Mouse (Mus musculus) stomach, embryonic 14.5 days (tissue): ENCODE data around the gene Col8a2. TPM values are rescaled to one million over a fixed set of nuclear protein-coding genes. Genes with fewer than 3 reads are reported as not detected.

Experiments
- ATAC-seq: fragments of 200-750 bp; cut with Nextera tagmentation; 2 replicates; pipeline ENCODE4 v1.8.0; 2017; ENCODE audit warnings: low read depth, moderate TSS enrichment; ENCODE audit not compliant: insufficient number of reproducible peaks, insufficient read depth, low FRiP score
- H3K27ac ChIP-seq: fragments of 300-500 bp; sonication (generic); 2 replicates; pipeline ENCODE4 v1.5.1; 2014; ENCODE audit warnings: mild to moderate bottlenecking, low read length, moderate library complexity, mixed read lengths
- H3K27me3 ChIP-seq: fragments of 300-500 bp; sonication (generic); 2 replicates; pipeline ENCODE4 v1.6.1; 2014; ENCODE audit warnings: low read length, control low read depth, mixed read lengths; ENCODE audit not compliant: control insufficient read depth, insufficient read depth
- H3K36me3 ChIP-seq: fragments of 300-500 bp; sonication (generic); 2 replicates; pipeline ENCODE4 v1.6.1; 2014; ENCODE audit warnings: mild to moderate bottlenecking, control low read depth, low read length, moderate library complexity, mixed read lengths; ENCODE audit not compliant: control insufficient read depth, insufficient read depth
- H3K4me1 ChIP-seq: fragments of 300-500 bp; sonication (generic); 2 replicates; pipeline ENCODE4 v1.6.1; 2014; ENCODE audit warnings: low read length, control low read depth, mixed read lengths; ENCODE audit not compliant: control insufficient read depth, insufficient read depth
- H3K4me2 ChIP-seq: fragments of 300-500 bp; sonication (generic); replicated peaks from 2 replicates; pipeline ENCODE4 v1.6.1; 2014; ENCODE audit warnings: low read depth, low read length, control low read depth
- H3K4me3 ChIP-seq: fragments of 300-500 bp; sonication (generic); 2 replicates; pipeline ENCODE4 v1.5.1; 2014; ENCODE audit warnings: low read depth, low read length, control low read depth
- H3K9ac ChIP-seq: fragments of 300-500 bp; sonication (generic); replicated peaks from 2 replicates; pipeline ENCODE4 v1.6.1; 2014; ENCODE audit warnings: low read depth, mild to moderate bottlenecking, control low read depth, low read length, moderate library complexity, mixed read lengths
- H3K9me3 ChIP-seq: fragments of 300-500 bp; sonication (generic); 2 replicates; pipeline ENCODE4 v1.6.1; 2016; ENCODE audit warnings: low read depth, low read length, control low read depth; ENCODE audit not compliant: control insufficient read depth
- WGBS: fragments of 180-500 bp; shearing (Covaris S2); extraction: QIAGEN DNeasy Blood & Tissue Kit; methylation state at CpG from one replicate; pipeline ENCODE4 v1.1.7; 2014; 5-methylcytosine and 5-hydroxymethylcytosine counted together
- polyA plus RNA-seq: library from polyadenylated mRNA; unstranded; fragments of >200 nt; fragmentation: Nextera tagmentation; extraction: Ambion mirVana; gene quantifications from 2 replicates; pipeline ENCODE4 v1.2.1, GENCODE M21; 2014

The Col8a2 gene
- polyA plus RNA-seq, 1 experiment from 2014 or later: 10.2 TPM

- H3K9me3 ChIP-seq: no peaks in the 10 kb centered on the region
- 89% methylated on average over 16 of the region's 16 CpGs for WGBS
- H3K27ac ChIP-seq: no peak overlapping the region
- no peak overlapping the region for H3K9ac ChIP-seq
- ATAC-seq: no peak
- no peak overlapping the region for H3K4me3 ChIP-seq
- H3K36me3 ChIP-seq: peaks cover 8% of the 10 kb centered on the region
- no peaks in the 10 kb centered on the region; the same call in 1 of the 2 replicates for H3K4me1 ChIP-seq
- no peaks in the 10 kb centered on the region for H3K27me3 ChIP-seq
- no peak overlapping the region for H3K4me2 ChIP-seq
Measured at GRCm38 (mm10) chr4:126311566-126312200, 25.1 kb downstream of the Col8a2 start.

GRCm38 (mm10) chr4:126313202-126313601 is 26.6 kb downstream of the Col8a2 start:
- Histone ChIP-seq H3K36me3 (peaks cover 23% of the 10 kb centered on the region), H3K9ac (no peak overlapping the region), H3K4me1 (no peaks in the 10 kb centered on the region; the same call in 1 of the 2 replicates), H3K27me3 (no peaks in the 10 kb centered on the region), H3K27ac (no peak overlapping the region), H3K4me3 (no peak overlapping the region), H3K9me3 (no peaks in the 10 kb centered on the region), H3K4me2 (no peak overlapping the region)
- ATAC-seq: no peak
- 48% methylated on average over 5 of the region's 5 CpGs for WGBS

DNA sequence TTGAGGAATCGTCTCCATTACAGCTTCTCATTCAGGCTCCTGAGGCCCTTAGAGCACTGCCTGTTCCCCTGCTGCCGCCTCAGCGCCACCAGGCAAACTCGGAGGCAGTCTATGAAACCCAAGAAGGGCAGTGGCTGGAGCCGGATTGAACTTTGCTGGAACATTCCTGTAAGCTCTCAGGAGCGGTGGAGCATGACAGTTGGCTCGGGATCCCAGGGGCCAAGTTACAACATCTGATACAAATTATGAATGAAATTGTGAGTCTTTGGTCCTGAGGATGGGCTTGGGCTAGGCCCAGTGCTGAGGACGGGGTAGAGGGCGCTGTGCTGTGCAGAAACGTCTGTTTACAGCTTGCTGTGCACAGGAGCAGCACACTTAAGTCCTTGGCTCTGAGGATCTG is 27.8 kb downstream of the Col8a2 start:
- 63% methylated on average over 10 of the region's 10 CpGs for WGBS
- Histone ChIP-seq H3K4me2 (no peak overlapping the region), H3K9me3 (no peaks in the 10 kb centered on the region), H3K4me3 (no peak overlapping the region), H3K36me3 (peaks cover 28% of the 10 kb centered on the region), H3K27ac (no peak overlapping the region), H3K27me3 (no peaks in the 10 kb centered on the region), H3K9ac (no peak overlapping the region), H3K4me1 (no peaks in the 10 kb centered on the region; the same call in 1 of the 2 replicates)
- no peak for ATAC-seq

DNA sequence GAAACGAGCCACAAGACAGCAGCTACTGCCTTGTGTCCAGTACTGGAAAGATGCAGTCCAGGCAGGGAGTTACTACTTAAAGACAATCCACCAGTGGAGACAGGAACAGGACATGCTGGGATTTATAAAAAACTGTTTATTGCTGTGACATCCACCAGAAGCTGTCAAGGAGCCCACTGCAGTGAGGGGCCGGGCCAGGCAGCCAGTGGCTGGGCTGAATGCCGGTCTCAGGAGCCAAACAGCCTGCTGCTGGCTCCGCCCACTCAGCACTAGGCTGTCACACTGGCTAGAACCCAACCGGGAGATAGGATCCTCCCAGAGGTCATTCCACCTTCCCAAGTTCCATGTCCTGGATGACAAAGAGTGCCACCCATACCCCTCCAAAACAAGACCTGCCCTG is 29.3 kb downstream of the Col8a2 start:
- no peak overlapping the region for H3K9ac ChIP-seq
- no peaks in the 10 kb centered on the region for H3K9me3 ChIP-seq
- 38% methylated on average over 5 of the region's 5 CpGs for WGBS
- 0 out of 2 replicates have a peak, but pooled peaks have one; percentile 62 for ATAC-seq
- H3K4me2 ChIP-seq: no peak overlapping the region
- no peak overlapping the region for H3K4me3 ChIP-seq
- H3K27me3 ChIP-seq: no peaks in the 10 kb centered on the region
- peaks cover 6% of the 10 kb centered on the region; the same call in 1 of the 2 replicates for H3K4me1 ChIP-seq
- peaks cover 28% of the 10 kb centered on the region for H3K36me3 ChIP-seq
- no peak overlapping the region for H3K27ac ChIP-seq

DNA sequence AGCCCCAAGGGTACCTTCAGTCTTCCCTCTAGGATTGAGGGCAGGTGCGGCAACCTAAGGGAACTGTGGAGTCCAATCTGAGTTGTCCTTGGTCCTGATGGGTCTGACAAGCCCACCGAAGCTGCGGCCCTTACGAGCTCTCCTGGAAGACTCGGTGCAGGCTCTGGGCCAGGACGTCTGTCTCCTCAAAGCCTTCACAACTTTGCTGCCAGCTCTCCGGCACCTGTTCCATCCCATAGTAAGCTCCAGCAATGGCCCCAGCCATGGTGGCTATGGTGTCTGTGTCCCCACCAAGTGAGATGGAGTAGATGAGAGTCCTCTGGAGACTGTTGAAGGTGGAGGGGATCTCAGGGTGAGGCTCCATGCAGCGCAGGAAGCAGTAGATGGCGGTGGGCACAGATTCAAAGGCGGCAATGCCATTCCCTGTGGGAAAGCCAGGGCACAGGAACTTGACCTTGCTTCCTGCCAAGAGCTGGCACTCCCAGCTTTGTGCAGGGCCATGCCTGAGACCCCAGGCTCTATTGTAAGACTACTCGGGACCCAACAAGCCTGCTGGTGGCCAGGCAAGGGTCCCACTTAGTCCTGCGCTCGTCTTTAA is 29.9 kb downstream of the Col8a2 start:
- Histone ChIP-seq H3K9me3 (no peaks in the 10 kb centered on the region), H3K27ac (no peak overlapping the region), H3K27me3 (no peaks in the 10 kb centered on the region), H3K36me3 (peaks cover 28% of the 10 kb centered on the region), H3K4me1 (peaks cover 6% of the 10 kb centered on the region; the same call in 1 of the 2 replicates), H3K4me3 (no peak overlapping the region), H3K9ac (no peak overlapping the region), H3K4me2 (no peak overlapping the region)
- no peak for ATAC-seq
- 92% methylated on average over 13 of the region's 13 CpGs for WGBS

DNA sequence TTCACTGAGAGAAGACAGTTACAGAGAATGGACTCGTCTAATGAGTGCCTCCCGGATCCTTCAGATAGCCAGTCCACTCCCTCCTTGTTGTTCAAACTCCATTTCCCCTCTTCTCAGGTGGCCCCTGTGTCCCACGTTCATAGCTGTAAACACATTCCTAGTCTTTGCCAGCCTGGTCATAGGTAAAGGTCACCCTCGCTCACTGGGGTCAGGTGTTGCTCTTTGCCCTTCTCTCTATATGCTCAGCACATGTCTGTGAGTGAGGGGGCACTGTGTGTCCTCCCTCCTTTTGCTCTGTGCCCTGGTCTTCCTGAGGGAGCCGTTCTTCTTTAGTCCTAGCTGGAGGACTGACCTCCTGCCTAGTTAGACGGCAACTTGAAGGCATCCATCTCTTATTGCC is 33.2 kb downstream of the Col8a2 start:
- Histone ChIP-seq H3K4me2 (no peak overlapping the region), H3K9me3 (no peaks in the 10 kb centered on the region), H3K9ac (no peak overlapping the region), H3K4me1 (peaks cover 12% of the 10 kb centered on the region; the same call in 1 of the 2 replicates), H3K27ac (no peak overlapping the region), H3K36me3 (peaks cover 28% of the 10 kb centered on the region), H3K4me3 (no peak overlapping the region), H3K27me3 (no peaks in the 10 kb centered on the region)
- 90% methylated on average over 6 of the region's 6 CpGs for WGBS
- ATAC-seq: no peak

- no peaks in the 10 kb centered on the region for H3K9me3 ChIP-seq
- peak within 1 kb of the TSS; percentile 75 for H3K9ac ChIP-seq
- peak within 1 kb of the TSS; percentile 59; the same call in 1 of the 2 replicates for H3K27ac ChIP-seq
- peak; percentile 83 for ATAC-seq
- H3K4me2 ChIP-seq: peak within 1 kb of the TSS; percentile 84
- under 1% methylated on average over 77 of the region's 80 CpGs for WGBS
- H3K4me3 ChIP-seq: peak within 1 kb of the TSS; percentile 70
- H3K27me3 ChIP-seq: no peaks in the 10 kb centered on the region
- peaks cover 16% of the 10 kb centered on the region; the same call in 1 of the 2 replicates for H3K4me1 ChIP-seq
- peaks cover 24% of the 10 kb centered on the region for H3K36me3 ChIP-seq
Measured at GRCm38 (mm10) chr4:126321111-126321853, 34.7 kb downstream of the Col8a2 start, which contains the start of gene Adprhl2. Gene Adprhl2, minus strand, starts transcription at chr4:126321703.

GRCm38 (mm10) chr4:126321854-126322511 is 35.4 kb downstream of the Col8a2 start:
- Histone ChIP-seq H3K27me3 (no peaks in the 10 kb centered on the region), H3K27ac (no peak overlapping the region), H3K4me1 (peaks cover 16% of the 10 kb centered on the region; the same call in 1 of the 2 replicates), H3K9me3 (no peaks in the 10 kb centered on the region), H3K4me2 (peak overlapping the region; percentile 40), H3K36me3 (peaks cover 17% of the 10 kb centered on the region), H3K9ac (no peak overlapping the region), H3K4me3 (peak overlapping the region; percentile 70; the same call in 1 of the 2 replicates)
- 52% methylated on average over 28 of the region's 28 CpGs for WGBS
- peak; percentile 9; the same call in 1 of the 2 replicates for ATAC-seq
